Mouse (Mus musculus): Measurements from ENCODE around the gene Slc30a7.

The Slc30a7 gene

GRCm38 (mm10) chr3:115993025-115993424, 14.2 kb downstream of the Slc30a7 start:
- intact Hi-C loops (cut with DNase I) = no loop called here

GRCm38 (mm10) chr3:115992588-115992987, 14.6 kb downstream of the Slc30a7 start:
- intact Hi-C loops (cut with DNase I) = no loop called here

GRCm38 (mm10) chr3:115992103-115992502, 15.1 kb downstream of the Slc30a7 start:
- intact Hi-C loops (cut with DNase I) = no loop called here

GRCm38 (mm10) chr3:115985183-115985892, 21.9 kb downstream of the Slc30a7 start:
- intact Hi-C loops (cut with DNase I) = no loop called here

- intact Hi-C loops (cut with DNase I) = loop anchor here (5.0 kb wide), 1 partner anchor 387 kb away; no protein-coding TSS in a partner anchor
Measured at GRCm38 (mm10) chr3:115984653-115985052, 22.6 kb downstream of the Slc30a7 start.

- intact Hi-C loops (cut with DNase I) = loop anchor here (5.0 kb wide), 1 partner anchor 386 kb away; no protein-coding TSS in a partner anchor
Measured at GRCm38 (mm10) chr3:115983217-115983616, 24.0 kb downstream of the Slc30a7 start.

GRCm38 (mm10) chr3:115979000-115979399, 28.2 kb downstream of the Slc30a7 start:
- intact Hi-C loops (cut with DNase I) = loop anchor here (1.0 to 5.0 kb wide), 2 partner anchors 42 to 318 kb away; no protein-coding TSS in a partner anchor

GRCm38 (mm10) chr3:115974995-115975394, 32.2 kb downstream of the Slc30a7 start:
- intact Hi-C loops (cut with DNase I) = loop anchor here (5.0 kb wide), 1 partner anchor 38 kb away; no protein-coding TSS in a partner anchor

- intact Hi-C loops (cut with DNase I) = no loop called here
Measured at GRCm38 (mm10) chr3:115974228-115974627, 33.0 kb downstream of the Slc30a7 start.

- intact Hi-C loops (cut with DNase I) = no loop called here
Measured at GRCm38 (mm10) chr3:115971891-115972646, 35.1 kb downstream of the Slc30a7 start.

- intact Hi-C loops (cut with DNase I) = no loop called here
Measured at GRCm38 (mm10) chr3:115971045-115971785, 36.0 kb downstream of the Slc30a7 start.

GRCm38 (mm10) chr3:115968745-115969530, 38.3 kb downstream of the Slc30a7 start:
- intact Hi-C loops (cut with DNase I) = no loop called here

GRCm38 (mm10) chr3:115964071-115964470, 43.1 kb downstream of the Slc30a7 start:
- intact Hi-C loops (cut with DNase I) = no loop called here

- intact Hi-C loops (cut with DNase I) = no loop called here
Measured at GRCm38 (mm10) chr3:115963597-115963996, 43.6 kb downstream of the Slc30a7 start.

GRCm38 (mm10) chr3:115962028-115962415, 45.2 kb downstream of the Slc30a7 start:
- intact Hi-C loops (cut with DNase I) = no loop called here

GRCm38 (mm10) chr3:115961311-115962027, 45.7 kb downstream of the Slc30a7 start:
- intact Hi-C loops (cut with DNase I) = no loop called here

GRCm38 (mm10) chr3:115957223-115957622, 50.0 kb downstream of the Slc30a7 start:
- intact Hi-C loops (cut with DNase I) = no loop called here

GRCm38 (mm10) chr3:115953088-115953487, 54.1 kb downstream of the Slc30a7 start:
- intact Hi-C loops (cut with DNase I) = no loop called here

GRCm38 (mm10) chr3:115952356-115952755, 54.9 kb downstream of the Slc30a7 start:
- intact Hi-C loops (cut with DNase I) = no loop called here

- intact Hi-C loops (cut with DNase I) = no loop called here
Measured at GRCm38 (mm10) chr3:115951221-115951620, 56.0 kb downstream of the Slc30a7 start.

All from adrenal gland (tissue).